Mouse (Mus musculus) midbrain, embryonic 11.5 days (tissue): ENCODE measurements around the gene Pou2f1. TPM values are rescaled to one million over a fixed set of nuclear protein-coding genes. Genes with fewer than 3 reads are reported as not detected.

Experiments used
- ATAC-seq: fragments of 200-750 bp; cut with Nextera tagmentation; 2 replicates; pipeline ENCODE4 v1.8.0; 2017; ENCODE audit warnings: moderate TSS enrichment, moderate library complexity; ENCODE audit not compliant: low FRiP score
- DNase-seq: peaks from one replicate; pipeline ENCODE4 v3.0.0; 2015; ENCODE audit warnings: low spot score; ENCODE audit errors: missing footprints
- H3K27ac ChIP-seq: fragments of 300-500 bp; sonication (generic); 2 replicates; pipeline ENCODE4 v1.5.1; 2014; ENCODE audit warnings: low read depth, low read length
- H3K27me3 ChIP-seq: fragments of 300-500 bp; sonication (generic); 2 replicates; pipeline ENCODE4 v1.6.1; 2014; ENCODE audit warnings: mild to moderate bottlenecking, low read length, moderate library complexity, mixed read lengths; ENCODE audit not compliant: control insufficient read depth, insufficient read depth
- H3K36me3 ChIP-seq: fragments of 300-500 bp; sonication (generic); 2 replicates; pipeline ENCODE4 v1.6.1; 2014; ENCODE audit warnings: mild to moderate bottlenecking, low read length, moderate library complexity, mixed read lengths; ENCODE audit not compliant: control insufficient read depth, insufficient read depth
- H3K4me1 ChIP-seq: fragments of 300-500 bp; sonication (generic); 2 replicates; pipeline ENCODE4 v1.6.1; 2014; ENCODE audit warnings: low read length; ENCODE audit not compliant: control insufficient read depth, insufficient read depth
- H3K4me2 ChIP-seq: fragments of 300-500 bp; sonication (generic); 2 replicates; pipeline ENCODE4 v1.6.1; 2014; ENCODE audit warnings: mild to moderate bottlenecking, moderate library complexity
- H3K4me3 ChIP-seq: fragments of 300-500 bp; sonication (generic); 2 replicates; pipeline ENCODE4 v1.5.1; 2014; ENCODE audit warnings: low read depth, low read length
- H3K9ac ChIP-seq: fragments of 300-500 bp; sonication (generic); 2 replicates; pipeline ENCODE4 v1.6.1; 2014; ENCODE audit warnings: low read length
- H3K9me3 ChIP-seq: fragments of 300-500 bp; sonication (generic); 2 replicates; pipeline ENCODE4 v1.6.1; 2016; ENCODE audit warnings: low read length; ENCODE audit not compliant: control insufficient read depth
- WGBS: fragments of 180-500 bp; shearing (Covaris S2); extraction: QIAGEN DNeasy Blood & Tissue Kit; methylation state at CpG from one replicate; pipeline ENCODE4 v1.1.7; 2014; 5-methylcytosine and 5-hydroxymethylcytosine counted together
- polyA plus RNA-seq: library from polyadenylated mRNA; unstranded; fragments of >200 nt; fragmentation: Nextera tagmentation; extraction: Ambion mirVana; gene quantifications from 2 replicates; pipeline ENCODE4 v1.2.1, GENCODE M21; 2014

Gene Pou2f1
- polyA plus RNA-seq, 1 experiment from 2014 or later = 32.1 TPM

DNA sequence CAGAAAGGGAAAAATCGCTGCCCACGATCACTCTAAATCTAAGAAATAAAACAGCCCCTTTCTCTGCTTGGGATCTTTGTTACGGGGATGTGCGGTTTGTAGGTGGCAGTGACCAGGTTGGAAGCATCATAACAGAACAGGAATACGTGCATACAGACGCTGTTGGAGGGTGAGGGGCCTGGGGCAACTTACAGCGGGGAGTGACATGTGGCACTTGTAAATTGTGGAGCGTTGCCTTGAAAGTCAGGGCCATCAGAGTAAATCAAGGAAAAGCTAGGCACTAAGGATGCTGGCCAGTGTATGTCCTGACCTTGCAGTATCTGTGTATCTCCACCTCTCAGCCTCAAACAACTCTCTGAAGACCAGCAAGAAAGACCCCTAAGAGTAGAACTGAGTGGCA is 154.1 kb downstream of the Pou2f1 start:
- 88% methylated on average over 8 of the region's 8 CpGs for WGBS
- Histone ChIP-seq H3K4me2 (no peak overlapping the region), H3K4me3 (no peak overlapping the region), H3K4me1 (peaks cover 13% of the 10 kb centered on the region), H3K9ac (no peak overlapping the region), H3K36me3 (no peaks in the 10 kb centered on the region), H3K9me3 (no peaks in the 10 kb centered on the region), H3K27ac (no peak overlapping the region), H3K27me3 (peaks cover 16% of the 10 kb centered on the region)
- no peak for DNase-seq
- ATAC-seq = no peak

DNA sequence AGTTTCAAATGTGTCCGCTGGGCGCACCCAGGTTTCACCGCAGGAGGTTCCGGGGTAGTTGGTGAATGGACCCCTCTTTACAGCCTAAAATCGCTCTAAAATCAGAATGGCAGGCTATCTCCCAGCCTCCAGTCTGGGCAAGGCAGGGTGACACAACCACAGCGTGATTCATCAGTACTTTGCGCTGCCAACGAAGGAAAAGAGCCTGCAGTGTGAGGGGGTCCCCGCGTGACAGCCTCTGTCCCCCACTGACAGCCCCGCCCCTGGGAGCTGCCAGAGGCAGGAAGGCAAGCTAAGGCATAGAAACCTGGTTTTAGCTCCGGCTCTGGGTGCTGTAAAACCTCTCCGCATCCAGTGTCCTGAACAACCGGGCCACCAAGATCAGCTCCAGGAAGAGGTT is 157.1 kb downstream of the Pou2f1 start:
- Histone ChIP-seq H3K4me3 (peak overlapping the region; percentile 47), H3K36me3 (no peaks in the 10 kb centered on the region), H3K27me3 (peaks cover 20% of the 10 kb centered on the region), H3K9me3 (no peaks in the 10 kb centered on the region), H3K9ac (peak overlapping the region; percentile 67), H3K27ac (no peak overlapping the region), H3K4me2 (peak overlapping the region; percentile 99), H3K4me1 (peaks cover 13% of the 10 kb centered on the region)
- peak; percentile 23; the same call in 1 of the 2 replicates for ATAC-seq
- DNase-seq = no peak
- WGBS = 9% methylated on average over 14 of the region's 14 CpGs

DNA sequence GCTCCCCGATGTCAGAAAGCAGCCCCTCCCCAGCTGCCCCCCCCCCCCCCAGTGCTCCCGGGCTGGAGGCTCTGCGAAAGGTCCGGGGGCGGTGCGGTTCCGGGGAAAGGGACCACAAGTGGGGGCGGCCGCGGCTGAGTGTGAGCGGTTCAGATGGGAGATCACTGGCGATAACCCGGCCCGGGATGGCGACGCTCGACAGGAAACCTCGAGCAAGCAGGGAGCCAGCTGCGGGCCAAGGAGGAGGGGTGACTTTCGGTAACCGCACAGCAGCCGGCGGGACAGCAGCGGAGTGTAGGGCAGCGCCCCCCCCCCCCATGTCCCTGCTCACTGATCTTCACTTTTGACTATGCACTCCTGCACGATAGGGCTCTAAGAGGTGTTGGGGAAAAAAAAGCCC is 157.5 kb downstream of the Pou2f1 start:
- Histone ChIP-seq H3K4me3 (peak overlapping the region; percentile 47), H3K4me2 (peak overlapping the region; percentile 99), H3K9ac (peak overlapping the region; percentile 67), H3K36me3 (no peaks in the 10 kb centered on the region), H3K27me3 (peaks cover 23% of the 10 kb centered on the region), H3K4me1 (peaks cover 13% of the 10 kb centered on the region), H3K27ac (no peak overlapping the region), H3K9me3 (no peaks in the 10 kb centered on the region)
- WGBS = under 1% methylated on average over 25 of the region's 26 CpGs
- DNase-seq (peak; percentile 93), ATAC-seq (peak; percentile 59)

DNA sequence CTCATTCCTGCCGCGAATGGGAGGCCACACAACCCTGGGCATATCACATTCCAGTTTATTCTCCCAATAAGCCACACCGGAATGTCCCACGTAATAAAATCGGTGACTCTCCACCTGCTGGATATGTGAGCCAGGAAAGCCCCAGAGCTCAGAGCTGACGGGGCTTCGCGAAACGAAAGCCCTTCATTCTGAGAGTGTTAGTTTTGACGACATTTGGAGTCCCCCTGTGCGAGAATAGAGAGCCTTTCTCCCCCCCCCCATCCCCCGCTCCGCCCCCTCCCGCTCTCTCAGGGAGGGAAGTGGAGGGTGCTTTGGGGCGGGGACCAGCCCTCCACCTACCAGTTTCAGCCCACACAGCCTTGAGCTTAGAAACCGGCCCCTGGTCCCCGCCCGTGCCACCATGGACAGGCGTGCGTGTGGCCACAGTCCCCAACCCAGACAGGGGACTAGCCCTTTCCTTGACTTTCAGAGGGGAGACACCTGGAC is 158.0 kb downstream of the Pou2f1 start:
- H3K4me2 ChIP-seq = peak overlapping the region; percentile 99
- whole genome bisulfite sequencing = 3% methylated on average over 20 of the region's 20 CpGs
- H3K4me1 ChIP-seq = peaks cover 13% of the 10 kb centered on the region
- ATAC-seq (peak; percentile 56), DNase-seq (no peak)
- H3K9me3 ChIP-seq = no peaks in the 10 kb centered on the region
- H3K36me3 ChIP-seq = no peaks in the 10 kb centered on the region
- peak overlapping the region; percentile 47 for H3K4me3 ChIP-seq
- peaks cover 26% of the 10 kb centered on the region for H3K27me3 ChIP-seq
- no peak overlapping the region for H3K27ac ChIP-seq
- H3K9ac ChIP-seq = peak overlapping the region; percentile 67

DNA sequence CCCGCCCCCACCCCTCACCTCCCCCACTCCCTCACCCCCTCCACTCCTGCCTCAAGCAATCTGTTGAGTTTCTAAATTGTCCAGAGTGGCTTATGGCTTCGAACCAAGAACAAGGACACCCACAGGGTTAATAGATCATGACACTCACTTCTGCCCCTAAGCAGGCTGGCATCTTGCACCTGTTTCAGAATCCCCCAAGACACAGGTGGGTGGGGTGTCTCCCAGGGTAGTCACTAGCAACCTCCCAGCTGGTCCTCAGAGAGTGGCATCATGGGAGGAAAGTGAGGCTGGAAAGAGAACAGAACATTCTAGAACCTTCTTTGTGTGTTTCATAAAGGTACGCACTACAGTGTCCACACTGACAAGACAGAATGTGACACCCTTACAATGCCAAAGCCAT is 158.9 kb downstream of the Pou2f1 start:
- H3K9me3 ChIP-seq = no peaks in the 10 kb centered on the region
- H3K9ac ChIP-seq = no peak overlapping the region
- H3K27me3 ChIP-seq = peaks cover 29% of the 10 kb centered on the region
- DNase-seq (no peak), ATAC-seq (no peak)
- H3K27ac ChIP-seq = no peak overlapping the region
- no peak overlapping the region for H3K4me3 ChIP-seq
- WGBS = 75% methylated on average over 3 of the region's 3 CpGs
- H3K4me1 ChIP-seq = peaks cover 13% of the 10 kb centered on the region
- H3K4me2 ChIP-seq = no peak overlapping the region
- no peaks in the 10 kb centered on the region for H3K36me3 ChIP-seq

DNA sequence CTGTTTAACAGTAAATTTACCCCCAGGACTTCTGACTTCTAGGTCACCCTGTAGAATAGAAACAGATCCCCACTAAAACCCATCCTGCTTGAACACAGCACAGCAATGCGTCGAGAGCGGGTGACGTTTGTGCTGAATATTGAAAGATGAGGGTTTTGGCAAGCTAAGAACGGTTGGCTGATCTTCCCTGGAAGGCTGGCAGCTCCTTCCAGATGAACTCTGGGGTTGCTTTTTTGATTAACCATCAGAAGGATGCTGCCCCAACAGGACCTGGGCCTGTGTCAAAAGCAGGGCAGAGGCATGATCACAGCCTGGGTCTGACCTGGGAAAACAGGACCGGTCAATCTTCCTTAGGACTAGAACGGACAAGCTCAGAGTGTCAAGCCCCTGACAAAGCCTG is 160.3 kb downstream of the Pou2f1 start:
- Histone ChIP-seq H3K4me2 (no peak overlapping the region), H3K9ac (no peak overlapping the region), H3K36me3 (no peaks in the 10 kb centered on the region), H3K27me3 (peaks cover 29% of the 10 kb centered on the region), H3K9me3 (no peaks in the 10 kb centered on the region), H3K4me1 (peaks cover 14% of the 10 kb centered on the region), H3K27ac (no peak overlapping the region), H3K4me3 (no peak overlapping the region)
- DNase-seq = no peak
- WGBS = 55% methylated on average over 7 of the region's 7 CpGs
- no peak for ATAC-seq

DNA sequence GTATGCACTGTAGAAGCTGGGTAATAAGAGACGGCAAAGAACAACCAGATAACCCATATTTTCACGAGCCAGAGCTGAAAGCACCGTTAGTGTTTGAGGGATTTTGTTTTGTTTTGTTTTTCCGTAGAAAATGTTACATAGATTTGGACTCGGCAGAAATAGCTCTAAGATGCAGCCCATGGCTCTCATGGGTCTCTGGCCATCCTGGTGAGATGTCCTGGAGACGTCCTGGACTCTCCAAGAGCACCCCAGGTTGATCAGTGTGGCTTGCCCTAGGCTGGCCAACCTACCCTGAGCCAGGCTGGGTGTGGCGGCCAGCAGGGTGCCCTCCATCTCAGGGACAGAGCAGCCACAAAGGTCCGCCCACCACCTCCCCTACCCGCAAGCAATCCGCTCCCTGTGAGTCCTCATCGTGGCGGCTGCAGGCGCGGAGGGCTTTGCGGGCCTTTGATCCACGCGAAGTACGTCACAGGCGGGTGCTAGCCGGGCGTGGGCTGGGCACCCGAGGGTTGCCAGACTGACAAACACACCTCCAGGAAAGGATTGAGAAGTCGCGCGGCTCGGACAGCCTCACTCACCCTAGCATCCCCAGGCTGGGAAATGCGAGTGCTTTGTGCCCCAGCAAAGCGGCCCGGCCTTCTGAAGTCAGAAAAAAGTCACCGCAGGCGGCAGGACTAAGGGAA is 161.8 kb downstream of the Pou2f1 start:
- Histone ChIP-seq H3K9me3 (no peaks in the 10 kb centered on the region), H3K4me2 (peak overlapping the region; percentile 57), H3K4me3 (peak overlapping the region; percentile 31), H3K27me3 (peaks cover 26% of the 10 kb centered on the region), H3K9ac (peak overlapping the region; percentile 72), H3K27ac (no peak overlapping the region), H3K36me3 (no peaks in the 10 kb centered on the region), H3K4me1 (peaks cover 22% of the 10 kb centered on the region)
- peak; percentile 59 for ATAC-seq
- WGBS = 9% methylated on average over 31 of the region's 31 CpGs
- DNase-seq = peak; percentile 95

DNA sequence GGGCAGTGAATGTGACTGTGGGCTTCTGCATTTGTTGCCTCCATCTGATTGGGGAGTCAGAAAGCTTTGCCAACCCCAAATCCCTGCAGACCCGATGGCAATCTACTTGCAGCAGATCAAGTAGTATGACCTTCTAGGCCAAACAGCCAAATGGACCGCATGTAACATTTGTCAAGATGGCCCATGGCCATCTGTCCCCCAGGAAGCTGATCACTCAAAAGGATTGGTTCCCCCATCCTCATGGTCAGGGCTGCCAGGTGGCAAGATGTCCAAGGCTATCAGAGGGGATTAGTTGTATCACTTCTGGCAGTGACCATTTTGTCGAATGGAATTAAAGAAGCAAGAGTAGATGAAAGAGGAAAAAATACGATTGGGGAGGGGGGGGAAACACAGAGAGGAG is 163.3 kb downstream of the Pou2f1 start:
- ATAC-seq = no peak
- DNase-seq = no peak
- no peak overlapping the region for H3K4me3 ChIP-seq
- WGBS = 67% methylated on average over 4 of the region's 4 CpGs
- no peak overlapping the region for H3K4me2 ChIP-seq
- H3K36me3 ChIP-seq = no peaks in the 10 kb centered on the region
- no peaks in the 10 kb centered on the region for H3K9me3 ChIP-seq
- H3K27ac ChIP-seq = no peak overlapping the region
- peaks cover 15% of the 10 kb centered on the region; the same call in 1 of the 2 replicates for H3K4me1 ChIP-seq
- H3K9ac ChIP-seq = no peak overlapping the region
- H3K27me3 ChIP-seq = peaks cover 20% of the 10 kb centered on the region

DNA sequence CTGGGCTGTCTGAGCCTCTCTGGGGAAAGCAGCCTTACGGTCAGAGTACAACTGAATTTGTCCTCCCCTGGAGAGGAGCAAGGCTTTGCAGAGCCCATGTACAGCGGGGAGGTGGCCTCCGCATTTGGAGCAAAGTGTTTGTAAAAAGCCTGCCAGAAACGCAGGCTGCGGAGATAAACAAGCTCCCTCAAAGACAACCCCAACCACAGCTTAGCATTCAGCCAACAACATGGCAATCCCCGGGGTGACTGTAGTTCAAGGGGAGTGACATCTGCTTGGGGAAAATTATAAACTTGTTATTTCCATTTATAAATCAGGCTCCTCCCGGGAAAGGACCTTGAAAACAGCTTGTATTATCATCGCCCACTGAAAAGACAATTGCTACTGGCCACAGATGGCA is 164.9 kb downstream of the Pou2f1 start:
- H3K27me3 ChIP-seq = peaks cover 9% of the 10 kb centered on the region
- no peaks in the 10 kb centered on the region for H3K36me3 ChIP-seq
- H3K4me1 ChIP-seq = peaks cover 19% of the 10 kb centered on the region; the same call in 1 of the 2 replicates
- H3K4me2 ChIP-seq = no peak overlapping the region
- WGBS = 31% methylated on average over 8 of the region's 8 CpGs
- H3K9me3 ChIP-seq = no peaks in the 10 kb centered on the region
- H3K27ac ChIP-seq = peak overlapping the region; percentile 36; the same call in 1 of the 2 replicates
- ATAC-seq = no peak
- DNase-seq = no peak
- H3K9ac ChIP-seq = no peak overlapping the region
- no peak overlapping the region for H3K4me3 ChIP-seq
